Mouse (Mus musculus): ENCODE measurements at regions not wholly inside any gene's neighbourhood (a gene's known extent, or its start where the extent isn't known, plus 50 kb on each side); places are given as distances from the start of the nearest gene placed in this dataset.

GRCm38 (mm10) chr2:134067910-134068335 is 486.2 kb downstream of the Hao1 start:
- Histone ChIP-seq H3K9ac (ENCODE audit: control insufficient read depth, low read depth, low read length, poor library complexity, severe bottlenecking) (no peak overlapping the region), H3K4me3 (ENCODE audit: control insufficient read depth in 1 of 2, insufficient read depth in 1 of 2, low read depth in 2 of 2, low read length in 2 of 2) (no peak overlapping the region), H3K27ac (ENCODE audit: control insufficient read depth, low read depth, low read length) (no peak overlapping the region), H3K27me3 (ENCODE audit: control insufficient read depth in 1 of 2, insufficient read depth in 2 of 2, low read length in 2 of 2) (no peaks in the 10 kb centered on the region), H3K4me1 (ENCODE audit: control insufficient read depth in 1 of 2, insufficient read depth in 2 of 2, low read length in 2 of 2) (no peaks in the 10 kb centered on the region), H3K79me2 (ENCODE audit: control insufficient read depth, insufficient read depth, low read length, poor library complexity) (no peaks in the 10 kb centered on the region), H3K9me3 (replicated peaks; ENCODE audit: insufficient read depth, low read length) (no peaks in the 10 kb centered on the region), H3K36me3 (ENCODE audit: control insufficient read depth in 1 of 2, insufficient read depth in 2 of 2, low read length in 2 of 2) (no peaks in the 10 kb centered on the region)
- no peak for DNase-seq (ENCODE audit: low read depth, low spot score)
- TF ChIP-seq MAZ (IDR thresholded peaks at IDR 0.05; ENCODE audit: low read depth, low read length) (no peak), TCF12 (IDR thresholded peaks at IDR 0.05; ENCODE audit: low read depth, low read length) (no peak)

GRCm38 (mm10) chr2:134067404-134067803 is 486.8 kb downstream of the Hao1 start:
- Histone ChIP-seq H3K79me2 (ENCODE audit: control insufficient read depth, insufficient read depth, low read length, poor library complexity) (no peaks in the 10 kb centered on the region), H3K9ac (ENCODE audit: control insufficient read depth, low read depth, low read length, poor library complexity, severe bottlenecking) (no peak overlapping the region), H3K4me1 (ENCODE audit: control insufficient read depth in 1 of 2, insufficient read depth in 2 of 2, low read length in 2 of 2) (no peaks in the 10 kb centered on the region), H3K4me3 (ENCODE audit: control insufficient read depth in 1 of 2, insufficient read depth in 1 of 2, low read depth in 2 of 2, low read length in 2 of 2) (no peak overlapping the region), H3K27me3 (ENCODE audit: control insufficient read depth in 1 of 2, insufficient read depth in 2 of 2, low read length in 2 of 2) (no peaks in the 10 kb centered on the region), H3K36me3 (ENCODE audit: control insufficient read depth in 1 of 2, insufficient read depth in 2 of 2, low read length in 2 of 2) (no peaks in the 10 kb centered on the region), H3K9me3 (replicated peaks; ENCODE audit: insufficient read depth, low read length) (no peaks in the 10 kb centered on the region), H3K27ac (ENCODE audit: control insufficient read depth, low read depth, low read length) (no peak overlapping the region)
- no peak for DNase-seq (ENCODE audit: low read depth, low spot score)
- TF ChIP-seq MAX (IDR thresholded peaks at IDR 0.05; ENCODE audit: low read length), result no peak
- TF ChIP-seq RAD21 (IDR thresholded peaks at IDR 0.05; ENCODE audit: low read depth, low read length), result no peak
- TF ChIP-seq ZC3H11A (IDR thresholded peaks at IDR 0.05; ENCODE audit: low read depth, low read length), result no peak
- TF ChIP-seq MEF2A (IDR thresholded peaks at IDR 0.05; ENCODE audit: extremely low read depth, insufficient replicate concordance, low read depth, low read length, poor library complexity, severe bottlenecking), result no peak
- no peak for TF ChIP-seq E2F4 (IDR thresholded peaks at IDR 0.05; ENCODE audit: borderline replicate concordance, low read depth, low read length)
- no peak for TF ChIP-seq SMC3 (IDR thresholded peaks at IDR 0.05; ENCODE audit: low read depth, low read length)
- no peak for TF ChIP-seq ELF1 (IDR thresholded peaks at IDR 0.05; ENCODE audit: low read depth, low read length)
- no peak for TF ChIP-seq MAFK (IDR thresholded peaks at IDR 0.05; ENCODE audit: borderline replicate concordance, low read depth, low read length)
- no peak for TF ChIP-seq EP300 (IDR thresholded peaks at IDR 0.05; ENCODE audit: low read depth in 1 of 2, low read length in 2 of 2)
- no peak for TF ChIP-seq KAT2A (conservative IDR thresholded peaks at IDR 0.05; ENCODE audit: low read depth, low read length)
- TF ChIP-seq NRF1 (IDR thresholded peaks at IDR 0.05; ENCODE audit: insufficient read depth, low read depth, low read length, poor library complexity, severe bottlenecking), result no peak
- no peak for TF ChIP-seq ZMIZ1 (IDR thresholded peaks at IDR 0.05; ENCODE audit: low read depth, low read length)

Measured in MEL (cell line).